Comparison of ENCODE assay signal across 22 mouse cellular contexts in genomic region chr17:67902847-67903246, GRCm38 (mm10).
DNase-seq lines count a peak whose midpoint lies in the region; ATAC-seq and TF ChIP-seq lines count a peak whose summit lies in the region.
"Had no signal": no experiment of that assay in that cellular context is flagged by ENCODE, and none has a peak within 500 bp of the region (broad histone marks: within the 10 kb centered on the region; RNA-seq: fewer than 3 reads in every experiment).

No protein-coding gene starts in this region.

- no peaks in the 10 kb centered on the region for H3K27me3 ChIP-seq in kidney, embryonic 16.5 days (ENCODE audit: insufficient read depth, low read length)
- H3K27me3 ChIP-seq in stomach, postnatal 0 days (ENCODE audit: control insufficient read depth, insufficient read depth, low read length) = no peaks in the 10 kb centered on the region
- H3K27me3 ChIP-seq: forebrain, embryonic 13.5 days; hindbrain, embryonic 12.5 days; limb, embryonic 12.5 days; liver, embryonic 12.5 days; midbrain, embryonic 15.5 days; neural tube, embryonic 15.5 days had no signal

- ATAC-seq in kidney, embryonic 16.5 days (ENCODE audit: low FRiP score, low TSS enrichment) = no peak
- ATAC-seq in stomach, postnatal 0 days (ENCODE audit: low FRiP score, low TSS enrichment) = peak; percentile 57; the same call in 1 of the 2 replicates
- ATAC-seq: CD4-positive, CD25-positive, alpha-beta regulatory T cell, adult 4 months; forebrain, embryonic 13.5 days; liver, embryonic 12.5 days; midbrain, embryonic 15.5 days had no signal

- TF ChIP-seq CTCF in stomach, postnatal 0 days (IDR thresholded peaks at IDR 0.05; ENCODE audit: low read depth) = no peak

- DNase-seq in heart, adult 11 months = peak; percentile 70
- no peak for DNase-seq in heart, adult 18-20 months
- peak; percentile 25 for DNase-seq in kidney, postnatal 10 days
- DNase-seq in retina, postnatal 1 day = peak; percentile 10
- DNase-seq in retina, embryonic 14.5 days (ENCODE audit: low spot score) = no peak
- no peak for DNase-seq in stomach, postnatal 0 days (ENCODE audit: low spot score)
- DNase-seq in urinary bladder, postnatal 14 days (ENCODE audit: low spot score) = no peak
- DNase-seq: adrenal gland, postnatal 36 days; cerebellum, adult 9-10 months; kidney, adult 2 months; layer of hippocampus, postnatal 36 days; lung, adult 2 months; thymus, adult 2 months; thymus, postnatal 4 days had no signal

- 82% methylated on average over 4 of the region's 4 CpGs for whole genome bisulfite sequencing in kidney, embryonic 16.5 days
- 80% methylated on average over 4 of the region's 4 CpGs for WGBS in stomach, postnatal 0 days

- H3K9me3 ChIP-seq in kidney, embryonic 16.5 days (ENCODE audit: low read length) = no peaks in the 10 kb centered on the region
- no peaks in the 10 kb centered on the region for H3K9me3 ChIP-seq in stomach, postnatal 0 days (ENCODE audit: control insufficient read depth, low read length)
- H3K9me3 ChIP-seq: forebrain, embryonic 13.5 days; hindbrain, embryonic 12.5 days; limb, embryonic 12.5 days; liver, embryonic 12.5 days; midbrain, embryonic 15.5 days; neural tube, embryonic 15.5 days had no signal

- no peaks in the 10 kb centered on the region for H3K36me3 ChIP-seq in kidney, embryonic 16.5 days (ENCODE audit: insufficient read depth, low read length)
- H3K36me3 ChIP-seq in stomach, postnatal 0 days (ENCODE audit: control insufficient read depth, insufficient read depth, low read length) = no peaks in the 10 kb centered on the region
- H3K36me3 ChIP-seq: liver, embryonic 12.5 days; midbrain, embryonic 15.5 days; neural tube, embryonic 15.5 days had no signal

- no peak overlapping the region for H3K4me2 ChIP-seq in kidney, embryonic 16.5 days (replicated peaks; ENCODE audit: low read depth, low read length)
- H3K4me2 ChIP-seq in stomach, postnatal 0 days (replicated peaks; ENCODE audit: low read depth) = no peak overlapping the region
- H3K4me2 ChIP-seq: forebrain, embryonic 13.5 days; hindbrain, embryonic 12.5 days; limb, embryonic 12.5 days; liver, embryonic 12.5 days; midbrain, embryonic 15.5 days; neural tube, embryonic 15.5 days had no signal

- no peak overlapping the region for H3K27ac ChIP-seq in kidney, embryonic 16.5 days (ENCODE audit: low read length)
- H3K27ac ChIP-seq in stomach, postnatal 0 days (replicated peaks) = no peak overlapping the region
- H3K27ac ChIP-seq: forebrain, embryonic 13.5 days; hindbrain, embryonic 12.5 days; limb, embryonic 12.5 days; liver, embryonic 12.5 days; midbrain, embryonic 15.5 days; neural tube, embryonic 15.5 days had no signal

- H3K4me3 ChIP-seq in kidney, embryonic 16.5 days (ENCODE audit: low read length) = no peak overlapping the region
- no peak overlapping the region for H3K4me3 ChIP-seq in stomach, postnatal 0 days (ENCODE audit: low read depth, low read length)
- H3K4me3 ChIP-seq: forebrain, embryonic 13.5 days; hindbrain, embryonic 12.5 days; limb, embryonic 12.5 days; liver, embryonic 12.5 days; midbrain, embryonic 15.5 days; neural tube, embryonic 15.5 days had no signal

- H3K4me1 ChIP-seq in kidney, embryonic 16.5 days (ENCODE audit: insufficient read depth, low read length) = peaks cover 2% of the 10 kb centered on the region; the same call in 1 of the 2 replicates
- no peaks in the 10 kb centered on the region for H3K4me1 ChIP-seq in stomach, postnatal 0 days (replicated peaks; ENCODE audit: control insufficient read depth, insufficient read depth)
- H3K4me1 ChIP-seq: forebrain, embryonic 13.5 days; liver, embryonic 12.5 days; midbrain, embryonic 15.5 days; neural tube, embryonic 15.5 days had no signal

- H3K9ac ChIP-seq in kidney, embryonic 16.5 days (replicated peaks; ENCODE audit: low read length) = no peak overlapping the region
- H3K9ac ChIP-seq in stomach, postnatal 0 days (ENCODE audit: low read length) = no peak overlapping the region
- H3K9ac ChIP-seq: forebrain, embryonic 13.5 days; hindbrain, embryonic 12.5 days; limb, embryonic 12.5 days; liver, embryonic 12.5 days; midbrain, embryonic 15.5 days; neural tube, embryonic 15.5 days had no signal

- TF ChIP-seq EP300 in stomach, postnatal 0 days (optimal IDR thresholded peaks at IDR 0.05) = no peak

Comparison
In these comparisons a context has a peak if more than half of its experiments do, and no peak if none do; other contexts are left out.
1. DNase-seq: peak in heart, adult 11 months (single experiment), kidney, postnatal 10 days (single experiment) and retina, postnatal 1 day (single experiment); none in heart, adult 18-20 months (0 of 2), retina, embryonic 14.5 days (single experiment), stomach, postnatal 0 days (single experiment) and urinary bladder, postnatal 14 days (single experiment).